Mouse (Mus musculus): ENCODE data around the gene Csrnp3.

Csrnp3 gene

DNA sequence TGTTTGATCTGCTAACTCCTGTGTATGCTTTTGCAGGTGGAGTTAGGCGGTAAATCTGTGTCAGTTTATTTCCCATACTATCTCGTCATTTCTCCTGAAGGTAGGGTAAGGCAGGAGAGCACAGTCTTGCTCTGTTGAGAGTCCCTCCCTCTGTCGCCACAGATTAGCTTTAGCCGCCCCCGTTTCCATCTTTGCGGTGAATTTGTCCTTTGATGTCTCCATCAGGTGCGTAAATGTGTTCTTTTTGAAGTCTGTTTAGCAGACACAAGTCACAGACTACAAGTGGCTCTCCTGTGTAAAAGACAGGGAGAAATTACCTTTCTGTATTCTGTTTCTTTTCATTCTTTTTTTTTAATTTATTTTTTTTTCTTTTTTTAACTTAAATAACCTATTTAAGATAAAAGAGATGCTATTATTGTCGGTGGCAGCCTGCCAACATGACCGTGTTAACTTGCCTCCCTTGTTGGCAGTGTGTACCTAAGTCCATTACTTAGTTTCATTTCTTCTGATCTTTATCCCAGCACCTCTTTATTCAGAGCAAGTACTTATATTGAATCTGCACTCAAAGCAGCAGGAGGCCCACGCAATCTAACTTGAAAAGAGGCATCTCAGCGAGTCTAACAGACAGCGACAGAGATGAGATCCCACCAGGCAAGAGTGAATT is 25.5 kb downstream of the Csrnp3 start:
- no peak for DNase-seq (ENCODE audit: low spot score in 2 of 2)

DNA sequence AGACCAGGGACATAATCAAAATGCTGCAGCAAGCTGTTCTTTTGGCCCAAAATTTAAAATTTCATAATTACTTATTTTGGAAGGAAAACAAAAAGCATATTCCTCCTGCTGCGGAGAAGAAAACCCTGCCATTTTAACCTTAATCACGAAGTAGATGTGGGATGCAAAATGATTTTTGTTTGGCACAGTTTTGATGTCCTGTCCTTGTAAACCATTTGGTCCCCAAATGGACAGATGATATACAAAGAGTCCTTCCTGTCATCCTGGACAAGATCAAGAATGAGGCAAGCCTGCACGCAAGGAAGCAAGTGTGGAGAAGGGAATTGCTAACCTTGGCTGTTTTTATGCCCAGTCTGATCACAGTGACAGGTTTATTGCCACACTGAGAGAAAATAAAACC is 46.0 kb downstream of the Csrnp3 start:
- no peak for DNase-seq (ENCODE audit: low spot score in 2 of 2)

GRCm38 (mm10) chr2:65893241-65893640 is 47.7 kb downstream of the Csrnp3 start:
- no peak for DNase-seq (ENCODE audit: low spot score in 2 of 2)

DNA sequence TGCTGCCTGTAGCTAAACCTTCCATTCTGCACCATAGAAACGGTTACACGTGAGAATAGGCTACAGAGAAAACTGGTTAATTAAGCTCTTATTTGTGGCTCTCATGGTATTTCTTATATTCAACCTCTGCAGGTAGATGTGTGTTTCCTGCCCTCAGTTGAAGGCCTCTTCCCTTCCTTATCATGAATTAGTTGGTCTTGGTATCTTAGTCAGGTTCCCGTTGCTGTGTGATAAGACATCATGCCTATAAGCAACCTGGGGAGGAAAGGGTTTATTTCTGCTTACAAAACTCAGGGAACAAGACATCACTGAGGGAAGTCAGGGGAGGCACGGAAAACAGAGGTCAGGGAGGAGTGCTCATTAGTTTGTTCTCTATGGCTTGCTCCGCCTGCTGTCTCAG is 48.7 kb downstream of the Csrnp3 start:
- no peak for DNase-seq (ENCODE audit: low spot score in 2 of 2)

DNA sequence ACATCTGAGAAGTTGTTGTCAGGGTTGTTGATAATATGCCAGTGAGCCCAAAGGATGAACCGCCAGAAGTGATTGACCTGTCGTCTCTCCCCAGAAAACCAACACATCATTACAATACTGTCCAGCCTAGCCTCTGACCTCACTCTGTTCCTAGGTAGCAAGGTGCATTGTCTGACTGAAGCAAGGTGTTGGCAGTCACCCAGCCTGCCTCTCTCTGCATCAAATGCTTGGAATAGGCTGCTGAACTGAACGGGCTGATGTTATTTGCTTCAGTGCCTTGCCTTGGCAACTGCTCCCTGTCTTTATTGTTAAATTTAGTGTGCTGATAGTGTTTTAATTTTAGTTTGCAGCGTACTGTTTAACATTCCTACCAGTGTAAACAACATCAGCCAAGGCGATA is 51.0 kb downstream of the Csrnp3 start:
- no peak for DNase-seq (ENCODE audit: low spot score in 2 of 2)

GRCm38 (mm10) chr2:65897084-65897483 is 51.5 kb downstream of the Csrnp3 start:
- DNase-seq (ENCODE audit: low spot score in 2 of 2): no peak

DNA sequence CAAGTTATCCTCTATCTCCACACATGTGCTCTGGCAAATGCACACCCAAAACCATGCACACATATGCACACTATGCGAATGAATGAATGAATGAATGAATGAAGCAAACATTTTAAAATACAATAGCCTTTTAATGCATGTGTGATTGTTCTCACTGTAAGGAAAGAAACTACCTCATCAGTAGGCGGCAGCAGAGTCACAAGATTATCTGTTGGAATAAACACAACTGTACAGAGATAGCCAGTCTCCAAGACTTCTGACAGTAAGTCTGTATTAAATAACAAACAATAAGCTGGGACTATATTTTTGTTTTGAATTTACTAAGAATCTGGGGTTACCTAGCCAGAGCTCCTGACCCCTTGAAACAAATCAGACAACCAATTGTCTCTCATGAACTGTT is 53.9 kb downstream of the Csrnp3 start:
- no peak for DNase-seq (ENCODE audit: low spot score in 2 of 2)

GRCm38 (mm10) chr2:65908526-65908925 is 63.0 kb downstream of the Csrnp3 start:
- no peak for DNase-seq (ENCODE audit: low spot score in 2 of 2)

DNA sequence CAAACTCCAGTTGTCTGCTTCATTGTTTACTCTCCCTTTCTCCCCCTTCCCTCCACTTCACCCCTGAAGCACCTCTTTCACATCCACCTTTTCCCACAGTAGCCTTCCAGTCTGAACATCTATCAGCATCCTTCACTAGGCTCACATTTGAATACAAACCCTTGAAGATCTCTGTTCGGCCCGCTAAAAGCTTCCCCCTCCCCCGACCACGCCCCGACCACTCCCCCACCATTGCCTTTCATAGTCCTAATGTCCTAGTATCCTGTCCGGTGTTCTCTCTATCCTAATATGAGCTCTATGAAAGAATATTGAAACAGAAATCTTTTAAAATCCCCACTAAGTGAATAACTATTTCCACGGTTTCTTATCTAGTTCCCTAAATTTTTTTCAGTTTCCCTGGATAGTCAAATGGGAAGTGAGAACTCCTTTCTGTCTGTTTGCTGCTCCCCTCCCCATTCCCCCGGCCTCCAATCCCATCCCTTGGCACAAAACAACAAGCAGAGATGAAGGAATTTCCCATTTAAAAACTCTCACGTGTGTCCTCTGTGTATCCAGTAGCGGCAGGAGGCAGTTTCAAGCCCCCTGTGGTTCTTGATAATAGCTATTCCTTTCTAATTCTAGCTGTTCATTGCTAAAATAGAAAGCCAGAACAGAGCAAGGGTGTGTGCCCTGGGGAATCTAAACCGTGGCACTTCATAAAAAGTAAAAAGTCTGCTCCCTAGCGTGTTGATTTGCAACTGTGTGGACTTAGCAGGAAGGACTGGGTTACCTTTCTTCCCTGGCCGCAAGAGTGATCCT is 64.4 kb downstream of the Csrnp3 start:
- DNase-seq (ENCODE audit: low spot score in 2 of 2): no peak

DNA sequence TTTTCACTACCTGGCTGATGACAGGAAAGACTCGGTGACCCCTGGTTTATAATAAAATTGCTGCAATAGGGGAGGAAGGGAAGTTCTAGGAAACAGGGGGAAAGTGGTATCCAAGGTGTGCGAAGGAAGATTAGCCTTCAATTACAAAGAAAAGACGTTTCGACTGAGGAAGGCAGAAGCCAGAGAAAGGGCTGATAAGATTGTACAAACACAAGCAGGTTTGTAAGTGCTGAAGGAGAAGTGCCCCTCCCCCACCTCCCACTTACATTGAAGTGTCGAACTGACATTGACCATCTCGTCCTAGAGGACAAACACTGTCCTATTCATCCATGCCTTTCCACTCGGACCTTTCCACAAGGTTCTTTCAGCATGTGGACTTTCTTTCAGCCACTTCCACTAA is 70.4 kb downstream of the Csrnp3 start:
- no peak for DNase-seq (ENCODE audit: low spot score in 2 of 2)

DNA sequence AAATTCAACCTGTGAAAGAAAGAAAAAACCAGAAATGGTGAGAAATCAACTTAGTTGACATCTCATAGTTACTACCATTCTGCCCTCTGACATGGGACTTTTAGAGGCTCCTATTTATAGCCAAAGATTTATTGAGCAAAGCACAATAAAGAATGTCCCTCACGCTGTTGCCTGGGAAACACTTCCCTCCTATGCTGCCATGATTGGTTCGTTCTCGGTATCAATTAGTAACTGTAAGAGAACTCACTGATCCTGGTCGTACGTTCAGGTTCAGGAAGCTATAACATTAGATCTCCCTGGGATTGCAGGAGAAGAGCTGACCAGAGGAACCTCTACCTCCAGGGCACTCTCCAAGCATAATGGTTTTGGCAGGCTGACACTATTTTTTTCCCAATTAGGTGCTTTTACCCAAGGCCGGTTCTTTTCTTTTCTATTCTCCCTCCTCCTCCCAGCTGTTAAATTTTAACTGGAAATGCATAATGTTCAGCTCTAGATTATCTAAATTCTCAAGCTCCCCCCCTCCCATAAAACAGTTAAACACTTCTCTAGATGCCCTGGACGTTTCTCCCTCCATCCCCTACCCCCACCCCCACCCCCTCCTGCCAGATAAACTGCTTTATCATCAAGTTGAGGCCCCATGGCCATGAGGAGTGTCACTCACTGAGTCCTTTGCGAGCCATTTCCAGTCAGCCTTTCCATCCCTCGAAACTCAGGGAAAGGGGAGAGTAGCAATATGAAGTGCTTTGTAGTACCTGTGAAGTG is 75.3 kb downstream of the Csrnp3 start:
- DNase-seq (ENCODE audit: low spot score in 2 of 2): no peak

GRCm38 (mm10) chr2:65925363-65925941 is 79.9 kb downstream of the Csrnp3 start:
- no peak for DNase-seq (ENCODE audit: low spot score in 2 of 2)

- no peak for DNase-seq (ENCODE audit: low spot score in 2 of 2)
These were observed 81.6 kb downstream of the Csrnp3 start for GRCm38 (mm10) chr2:65926935-65927708.

DNA sequence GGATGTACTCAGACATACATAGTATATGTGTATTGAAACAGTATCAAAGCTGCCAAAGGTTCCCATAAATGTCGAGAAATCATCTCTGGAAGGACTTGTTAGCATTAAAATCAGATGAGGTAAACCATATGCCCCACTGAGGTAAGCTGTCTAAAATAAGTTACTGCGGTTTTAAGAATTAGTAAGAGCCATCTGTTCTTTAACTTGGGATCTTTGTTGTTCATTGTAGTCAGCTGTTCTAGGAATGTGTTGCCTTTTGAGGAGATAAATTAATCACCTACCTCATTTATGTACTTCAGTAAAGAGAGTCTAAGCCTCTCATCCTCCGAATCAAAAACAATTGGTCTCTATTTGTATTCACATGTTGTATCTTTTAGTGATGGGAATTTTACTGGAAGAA is 83.7 kb downstream of the Csrnp3 start:
- no peak for DNase-seq (ENCODE audit: low spot score in 2 of 2)

GRCm38 (mm10) chr2:65929927-65930326 is 84.4 kb downstream of the Csrnp3 start:
- DNase-seq (ENCODE audit: low spot score in 2 of 2): no peak

DNA sequence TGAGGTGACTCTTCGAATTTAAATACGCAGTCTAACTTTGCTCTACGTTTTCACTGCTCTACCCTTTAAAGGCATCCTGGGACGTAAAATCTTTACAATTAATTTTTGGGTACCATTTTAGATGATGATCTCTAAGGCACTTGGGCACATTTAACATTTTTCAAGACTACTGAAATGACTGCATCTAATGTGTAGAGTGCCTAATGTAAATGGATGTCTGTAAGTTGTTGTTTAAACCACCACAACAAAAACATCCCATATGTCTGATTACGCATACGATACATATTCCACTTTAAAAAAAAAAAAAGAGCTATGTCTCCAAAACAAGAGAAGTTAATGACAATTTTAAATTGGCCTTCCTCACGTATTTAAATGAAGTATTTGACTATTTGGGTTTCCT is 85.7 kb downstream of the Csrnp3 start:
- DNase-seq (ENCODE audit: low spot score in 2 of 2): no peak

DNA sequence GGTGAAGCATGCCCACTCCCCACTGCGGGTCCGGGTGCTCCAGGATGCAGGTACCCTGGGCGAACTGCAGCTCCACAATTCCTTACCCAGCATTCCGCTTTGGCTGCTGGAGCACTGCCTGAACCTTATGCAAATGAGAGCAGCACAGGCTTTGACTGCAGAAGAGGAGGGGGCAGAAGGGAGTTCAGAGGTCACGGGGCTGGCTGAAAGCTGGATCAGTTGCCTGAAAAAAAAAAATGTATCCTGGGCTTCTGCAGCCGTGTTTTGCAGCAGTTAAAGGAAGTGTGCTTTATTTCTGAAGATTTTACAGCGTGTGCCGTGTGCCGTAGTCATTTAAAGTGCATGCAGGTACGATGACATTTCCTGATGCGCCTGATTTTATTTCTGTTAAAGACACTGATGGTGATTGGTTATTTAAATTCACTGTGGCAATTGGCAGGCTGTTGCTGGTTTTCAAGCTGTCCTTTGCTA is 86.3 kb downstream of the Csrnp3 start:
- DNase-seq (ENCODE audit: low spot score in 2 of 2): no peak

DNA sequence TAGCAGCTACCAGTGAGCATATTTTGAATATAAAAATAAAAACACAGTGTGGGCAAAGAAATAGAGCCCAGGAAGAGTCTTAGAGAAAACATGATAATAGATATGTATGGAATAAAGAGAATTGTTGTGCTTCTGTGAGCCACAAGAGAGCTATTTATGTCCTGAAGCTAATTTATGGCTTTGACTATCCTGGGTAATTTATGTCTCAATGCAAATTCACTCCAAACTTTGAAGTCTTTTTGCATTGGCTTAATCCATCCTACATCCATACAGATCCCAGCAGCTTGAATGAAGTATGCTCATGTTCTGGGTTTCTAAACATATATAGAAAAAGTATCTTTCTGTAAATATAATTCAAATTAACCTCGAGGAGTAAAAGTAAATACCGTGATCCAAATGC is 88.5 kb downstream of the Csrnp3 start:
- no peak for DNase-seq (ENCODE audit: low spot score in 2 of 2)

- DNase-seq (ENCODE audit: low spot score in 2 of 2): no peak
These were observed 93.3 kb downstream of the Csrnp3 start for GRCm38 (mm10) chr2:65938900-65939299.

DNA sequence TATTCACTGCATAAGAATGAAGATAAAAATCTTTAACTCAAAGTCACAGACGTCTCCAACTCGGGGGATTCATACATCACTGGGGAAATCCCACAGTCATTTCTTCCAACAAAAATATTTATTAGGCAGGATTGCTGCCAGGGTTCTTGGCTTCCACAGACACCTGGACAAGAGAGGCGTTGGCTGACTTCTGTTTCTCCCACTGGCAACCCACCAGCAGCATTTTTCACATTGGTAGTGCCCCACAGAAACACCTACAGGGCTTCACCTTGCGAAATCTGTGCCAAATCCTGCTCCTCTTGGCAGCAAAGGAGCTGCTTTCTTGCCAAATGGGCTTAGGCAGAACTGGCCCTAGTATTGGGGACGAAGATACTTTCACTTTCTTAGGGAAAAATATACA is 94.8 kb downstream of the Csrnp3 start:
- no peak for DNase-seq (ENCODE audit: low spot score in 2 of 2)

- DNase-seq (ENCODE audit: low spot score in 2 of 2): no peak
These were observed 96.8 kb downstream of the Csrnp3 start for GRCm38 (mm10) chr2:65942346-65942745.

Measured in spleen, postnatal 14 days (tissue).